Mouse (Mus musculus): ENCODE measurements at regions not wholly inside any gene's neighbourhood (a gene's known extent, or its start where the extent isn't known, plus 50 kb on each side); places are given as distances from the start of the nearest gene placed in this dataset.
A peak's percentile ranks its signal among the peaks of the same experiment; 100 is the strongest.
"Not testable (repeated sequence)": the region's sequence is repeated elsewhere in the genome, so short reads cannot be mapped to it uniquely, and the experiment has no call there.

GRCm38 (mm10) chr4:92977761-92978160 is 357.6 kb downstream of the Tusc1 start:
- no peak for DNase-seq (ENCODE audit: low read depth)

- DNase-seq (ENCODE audit: low read depth), result peak; percentile 41
Measured at GRCm38 (mm10) chr4:92942068-92942707, 393.1 kb downstream of the Tusc1 start.

- DNase-seq (ENCODE audit: low read depth), result no peak
Measured at GRCm38 (mm10) chr4:92931272-92931671, 404.0 kb downstream of the Tusc1 start.

GRCm38 (mm10) chr4:92921386-92922040 is 413.8 kb downstream of the Tusc1 start:
- no peak for DNase-seq (ENCODE audit: low read depth)

GRCm38 (mm10) chr4:92903468-92903867 is 431.8 kb downstream of the Tusc1 start:
- not testable (repeated sequence) for DNase-seq (ENCODE audit: low read depth)

Measured in NIH3T3 (cell line).